Mouse (Mus musculus): ENCODE measurements at regions not wholly inside any gene's neighbourhood (a gene's known extent, or its start where the extent isn't known, plus 50 kb on each side); places are given as distances from the start of the nearest gene placed in this dataset.

GRCm38 (mm10) chr10:126492211-126492610 lies 408.9 kb downstream of the Atp23 start:
- H3K4me3 ChIP-seq (ENCODE audit: insufficient read depth, low read length): no peak overlapping the region
- TF ChIP-seq CTCF (IDR thresholded peaks at IDR 0.05; ENCODE audit: extremely low read depth, insufficient read depth, low read length): no peak
- no peak for TF ChIP-seq POLR2A (IDR thresholded peaks at IDR 0.05; ENCODE audit: extremely low read depth, insufficient read depth, low read length)

GRCm38 (mm10) chr10:126485129-126485528 lies 416.0 kb downstream of the Atp23 start:
- H3K27ac ChIP-seq (ENCODE audit: insufficient read depth, low read length): peak overlapping the region; percentile 57; the same call in 1 of the 2 replicates
- no peak overlapping the region for H3K4me3 ChIP-seq (ENCODE audit: insufficient read depth, low read length)
- TF ChIP-seq CTCF (IDR thresholded peaks at IDR 0.05; ENCODE audit: extremely low read depth, insufficient read depth, low read length): no peak
- no peak for TF ChIP-seq POLR2A (IDR thresholded peaks at IDR 0.05; ENCODE audit: extremely low read depth, insufficient read depth, low read length)
- peaks cover 2% of the 10 kb centered on the region; the same call in 1 of the 2 replicates for H3K4me1 ChIP-seq (ENCODE audit: control insufficient read depth, insufficient read depth, low read length)

More at GRCm38 (mm10) chr10:126492211-126492610, 408.9 kb downstream of the Atp23 start:
- Histone ChIP-seq H3K27ac (ENCODE audit: insufficient read depth, low read length) (no peak overlapping the region), H3K4me1 (ENCODE audit: control insufficient read depth, insufficient read depth, low read length) (no peaks in the 10 kb centered on the region)

GRCm38 (mm10) chr10:126483479-126483878 lies 417.7 kb downstream of the Atp23 start:
- Histone ChIP-seq H3K4me1 (ENCODE audit: control insufficient read depth, insufficient read depth, low read length) (peaks cover 2% of the 10 kb centered on the region; the same call in 1 of the 2 replicates), H3K4me3 (ENCODE audit: insufficient read depth, low read length) (no peak overlapping the region), H3K27ac (ENCODE audit: insufficient read depth, low read length) (peak overlapping the region; percentile 65; the same call in 1 of the 2 replicates)
- TF ChIP-seq CTCF (IDR thresholded peaks at IDR 0.05; ENCODE audit: extremely low read depth, insufficient read depth, low read length) (no peak), POLR2A (IDR thresholded peaks at IDR 0.05; ENCODE audit: extremely low read depth, insufficient read depth, low read length) (no peak)

- H3K4me3 ChIP-seq (ENCODE audit: insufficient read depth, low read length): no peak overlapping the region
- no peak for TF ChIP-seq CTCF (IDR thresholded peaks at IDR 0.05; ENCODE audit: extremely low read depth, insufficient read depth, low read length)
- TF ChIP-seq POLR2A (IDR thresholded peaks at IDR 0.05; ENCODE audit: extremely low read depth, insufficient read depth, low read length): no peak
- H3K4me1 ChIP-seq (ENCODE audit: control insufficient read depth, insufficient read depth, low read length): peaks cover 2% of the 10 kb centered on the region; the same call in 1 of the 2 replicates
- no peak overlapping the region for H3K27ac ChIP-seq (ENCODE audit: insufficient read depth, low read length)
Observed at GRCm38 (mm10) chr10:126480382-126480781, 420.8 kb downstream of the Atp23 start.

- no peak for TF ChIP-seq POLR2A (IDR thresholded peaks at IDR 0.05; ENCODE audit: extremely low read depth, insufficient read depth, low read length)
- H3K4me1 ChIP-seq (ENCODE audit: control insufficient read depth, insufficient read depth, low read length): no peaks in the 10 kb centered on the region; the same call in 1 of the 2 replicates
- H3K4me3 ChIP-seq (ENCODE audit: insufficient read depth, low read length): no peak overlapping the region
- H3K27ac ChIP-seq (ENCODE audit: insufficient read depth, low read length): no peak overlapping the region
Observed at GRCm38 (mm10) chr10:126479743-126480142, 421.4 kb downstream of the Atp23 start.

- no peak overlapping the region for H3K27ac ChIP-seq (ENCODE audit: insufficient read depth, low read length)
- no peak overlapping the region for H3K4me3 ChIP-seq (ENCODE audit: insufficient read depth, low read length)
- no peaks in the 10 kb centered on the region for H3K4me1 ChIP-seq (ENCODE audit: control insufficient read depth, insufficient read depth, low read length)
- TF ChIP-seq CTCF (IDR thresholded peaks at IDR 0.05; ENCODE audit: extremely low read depth, insufficient read depth, low read length) (no peak), POLR2A (IDR thresholded peaks at IDR 0.05; ENCODE audit: extremely low read depth, insufficient read depth, low read length) (no peak)
Observed at GRCm38 (mm10) chr10:126473050-126473719, 428.0 kb downstream of the Atp23 start.

- H3K27ac ChIP-seq (ENCODE audit: insufficient read depth, low read length): no peak overlapping the region
- no peaks in the 10 kb centered on the region for H3K4me1 ChIP-seq (ENCODE audit: control insufficient read depth, insufficient read depth, low read length)
- no peak for TF ChIP-seq POLR2A (IDR thresholded peaks at IDR 0.05; ENCODE audit: extremely low read depth, insufficient read depth, low read length)
- TF ChIP-seq CTCF (IDR thresholded peaks at IDR 0.05; ENCODE audit: extremely low read depth, insufficient read depth, low read length): no peak
- no peak overlapping the region for H3K4me3 ChIP-seq (ENCODE audit: insufficient read depth, low read length)
Observed at GRCm38 (mm10) chr10:126470838-126471491, 430.2 kb downstream of the Atp23 start.

GRCm38 (mm10) chr10:126462770-126463169 lies 438.4 kb downstream of the Atp23 start:
- Histone ChIP-seq H3K4me3 (ENCODE audit: insufficient read depth, low read length) (no peak overlapping the region), H3K27ac (ENCODE audit: insufficient read depth, low read length) (no peak overlapping the region), H3K4me1 (ENCODE audit: control insufficient read depth, insufficient read depth, low read length) (no peaks in the 10 kb centered on the region)
- TF ChIP-seq POLR2A (IDR thresholded peaks at IDR 0.05; ENCODE audit: extremely low read depth, insufficient read depth, low read length) (no peak), CTCF (IDR thresholded peaks at IDR 0.05; ENCODE audit: extremely low read depth, insufficient read depth, low read length) (no peak)

- Histone ChIP-seq H3K27ac (ENCODE audit: insufficient read depth, low read length) (no peak overlapping the region), H3K4me1 (ENCODE audit: control insufficient read depth, insufficient read depth, low read length) (no peaks in the 10 kb centered on the region), H3K4me3 (ENCODE audit: insufficient read depth, low read length) (no peak overlapping the region)
- no peak for TF ChIP-seq POLR2A (IDR thresholded peaks at IDR 0.05; ENCODE audit: extremely low read depth, insufficient read depth, low read length)
- no peak for TF ChIP-seq CTCF (IDR thresholded peaks at IDR 0.05; ENCODE audit: extremely low read depth, insufficient read depth, low read length)
Observed at GRCm38 (mm10) chr10:126458523-126458922, 442.6 kb downstream of the Atp23 start.
